ENCODE assay signal across 8 mouse cellular contexts in the genomic region with DNA sequence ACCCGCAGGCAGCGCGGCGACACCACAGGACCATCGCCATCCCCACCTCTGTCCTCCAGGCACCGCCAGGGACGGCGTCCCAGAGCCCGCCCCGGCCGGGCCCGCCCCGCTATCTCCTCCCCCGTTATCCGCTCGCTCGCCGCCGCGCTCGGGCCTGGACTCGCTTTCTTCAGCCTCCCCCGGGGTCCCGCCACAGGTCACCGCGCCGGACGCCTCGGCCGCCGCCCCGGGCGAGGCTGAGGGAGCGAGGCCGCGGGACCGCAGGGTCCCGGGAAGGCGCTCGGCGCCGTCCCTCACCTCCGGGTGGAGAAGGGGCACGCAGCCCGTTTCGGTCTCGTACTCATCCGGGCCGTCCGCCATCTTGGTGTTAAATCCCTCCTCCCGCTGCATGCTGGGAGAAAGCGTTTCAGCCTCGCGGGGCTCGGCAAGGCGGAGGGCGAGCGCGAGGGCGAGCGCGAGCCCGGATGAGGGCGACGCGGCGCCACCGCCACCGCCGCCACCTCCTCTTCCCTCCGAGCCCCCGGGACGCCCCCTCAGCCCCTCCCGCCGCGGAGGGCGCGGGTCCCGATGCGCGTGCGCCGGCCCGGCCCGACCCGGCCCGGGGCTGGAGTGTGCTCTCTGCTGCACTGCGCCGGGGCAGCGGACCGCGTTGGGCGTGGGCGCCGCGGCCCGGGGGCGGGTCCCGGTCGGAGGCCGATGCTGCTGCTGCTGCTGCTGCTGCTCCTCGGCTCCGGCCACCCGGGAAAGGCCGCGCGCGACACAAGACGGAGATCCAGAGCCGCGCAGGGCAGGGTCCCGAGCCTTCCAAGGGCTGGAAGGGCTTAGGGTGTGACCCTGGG. TPM values are rescaled to one million over a fixed set of nuclear protein-coding genes. Genes with fewer than 3 reads are reported as not detected.
DNase-seq lines count a peak whose midpoint lies in the region; ATAC-seq and TF ChIP-seq lines count a peak whose summit lies in the region.

A gene (minus strand): TSS at position 500 of the 839 bp plus-strand sequence.

- TF ChIP-seq POLR2A in liver, adult 2 months (IDR thresholded peaks at IDR 0.05; ENCODE audit: extremely low read depth, insufficient read depth, low read length): peak; percentile 67

- H3K4me3 ChIP-seq in erythroblast, embryonic 14.5 days (replicated peaks): peak within 1 kb of the TSS; percentile 95
- peak within 1 kb of the TSS; percentile 92 for H3K4me3 ChIP-seq in heart, embryonic 11.5 days (ENCODE audit: low read depth, low read length)
- peak within 1 kb of the TSS; percentile 86 for H3K4me3 ChIP-seq in kidney, embryonic 16.5 days (ENCODE audit: low read length)
- peak within 1 kb of the TSS; percentile 95 for H3K4me3 ChIP-seq in liver, adult 2 months (ENCODE audit: insufficient read depth, low read depth, low read length)

- H3K27me3 ChIP-seq in erythroblast, embryonic 14.5 days (ENCODE audit: control insufficient read depth): peaks cover 44% of the 10 kb centered on the region
- H3K27me3 ChIP-seq in heart, embryonic 11.5 days (ENCODE audit: control insufficient read depth, insufficient read depth, low read length): no peaks in the 10 kb centered on the region
- no peaks in the 10 kb centered on the region for H3K27me3 ChIP-seq in kidney, embryonic 16.5 days (ENCODE audit: insufficient read depth, low read length)
- no peaks in the 10 kb centered on the region for H3K27me3 ChIP-seq in liver, adult 2 months (ENCODE audit: control insufficient read depth, insufficient read depth, low read length)

- H3K27ac ChIP-seq in heart, embryonic 11.5 days (ENCODE audit: low read depth, low read length): peak within 1 kb of the TSS; percentile 99
- peak within 1 kb of the TSS; percentile 98 for H3K27ac ChIP-seq in kidney, embryonic 16.5 days (ENCODE audit: low read length)
- H3K27ac ChIP-seq in liver, adult 2 months (replicated peaks; ENCODE audit: insufficient read depth, low read depth, low read length): peak within 1 kb of the TSS; percentile 97

- peak; percentile 92 for DNase-seq in CD4-positive helper T cell, adult 2 months (ENCODE audit: low read depth, low spot score)
- peak; percentile 88 for DNase-seq in brain, embryonic 18.5 days (ENCODE audit: low read depth, low spot score)
- peak; percentile 72 for DNase-seq in liver, adult 2 months (ENCODE audit: extremely low read depth, low read depth, low spot score)
- DNase-seq in spleen, postnatal 36 days (ENCODE audit: low spot score in 2 of 2): peak; percentile 88 to 89

- peak; percentile 92 for ATAC-seq in heart, embryonic 11.5 days (replicated peaks; ENCODE audit: insufficient number of reproducible peaks, low FRiP score, low TSS enrichment)
- peak; percentile 94 for ATAC-seq in kidney, embryonic 16.5 days (ENCODE audit: low FRiP score, low TSS enrichment)
- ATAC-seq in monocyte, adult 5-6 weeks (replicated peaks; ENCODE audit: insufficient number of reproducible peaks, low FRiP score, low TSS enrichment, poor library complexity, severe bottlenecking): peak; percentile 89

- H3K4me1 ChIP-seq in erythroblast, embryonic 14.5 days (ENCODE audit: control insufficient read depth): peaks cover 52% of the 10 kb centered on the region
- H3K4me1 ChIP-seq in heart, embryonic 11.5 days (ENCODE audit: control insufficient read depth, insufficient read depth, low read length): peaks cover 14% of the 10 kb centered on the region
- H3K4me1 ChIP-seq in kidney, embryonic 16.5 days (ENCODE audit: insufficient read depth, low read length): peaks cover 12% of the 10 kb centered on the region
- H3K4me1 ChIP-seq in liver, adult 2 months (ENCODE audit: control insufficient read depth, insufficient read depth, low read length): peaks cover 2% of the 10 kb centered on the region; the same call in 1 of the 2 replicates

- peaks cover 11% of the 10 kb centered on the region; the same call in 1 of the 2 replicates for H3K79me2 ChIP-seq in liver, adult 2 months (ENCODE audit: control insufficient read depth, insufficient read depth, low read length)

- no peaks in the 10 kb centered on the region for H3K36me3 ChIP-seq in erythroblast, embryonic 14.5 days (ENCODE audit: control insufficient read depth)
- no peaks in the 10 kb centered on the region for H3K36me3 ChIP-seq in heart, embryonic 11.5 days (ENCODE audit: control insufficient read depth, insufficient read depth, low read length)
- H3K36me3 ChIP-seq in kidney, embryonic 16.5 days (ENCODE audit: insufficient read depth, low read length): no peaks in the 10 kb centered on the region
- no peaks in the 10 kb centered on the region for H3K36me3 ChIP-seq in liver, adult 2 months (ENCODE audit: control insufficient read depth, insufficient read depth, low read length)

- TF ChIP-seq CTCF in liver, adult 2 months (IDR thresholded peaks at IDR 0.05; ENCODE audit: low read depth, low read length): no peak

- H3K4me2 ChIP-seq in heart, embryonic 11.5 days: peak within 1 kb of the TSS; percentile 88
- H3K4me2 ChIP-seq in kidney, embryonic 16.5 days (replicated peaks; ENCODE audit: low read depth, low read length): peak within 1 kb of the TSS; percentile 81

- H3K9me3 ChIP-seq in erythroblast, embryonic 14.5 days (ENCODE audit: control insufficient read depth, low read length): no peaks in the 10 kb centered on the region
- H3K9me3 ChIP-seq in heart, embryonic 11.5 days (replicated peaks; ENCODE audit: control insufficient read depth, low read length): no peaks in the 10 kb centered on the region
- H3K9me3 ChIP-seq in kidney, embryonic 16.5 days (ENCODE audit: low read length): no peaks in the 10 kb centered on the region

- 1% methylated on average over 90 of the region's 112 CpGs for WGBS in heart, embryonic 11.5 days (ENCODE audit: insufficient replicate concordance)
- 0% methylated on average over 71 of the region's 112 CpGs for WGBS in kidney, embryonic 16.5 days
- under 1% methylated on average over 106 of the region's 112 CpGs for WGBS in liver, adult 2 months

- peak within 1 kb of the TSS; percentile 100 for H3K9ac ChIP-seq in heart, embryonic 11.5 days (ENCODE audit: low read depth, low read length)
- H3K9ac ChIP-seq in kidney, embryonic 16.5 days (replicated peaks; ENCODE audit: low read length): peak within 1 kb of the TSS; percentile 99
- H3K9ac ChIP-seq in liver, adult 2 months (ENCODE audit: low read depth, low read length): peak within 1 kb of the TSS; percentile 98

RNA-seq across cellular contexts. Expression of the gene that starts here (rescaled TPM):
- 0.05 TPM in 1 of 2 replicates, not detected in the other for polyA plus RNA-seq in erythroblast, embryonic 14.5 days (2012)
- polyA plus RNA-seq in heart, embryonic 11.5 days (2014; fragmentation: Nextera tagmentation; extraction: Ambion mirVana): 14.9 and 19.7 TPM in 2 replicates
- polyA plus RNA-seq in kidney, embryonic 16.5 days (2015; fragmentation: Nextera tagmentation; extraction: Ambion mirVana): 28.1 and 30.0 TPM in 2 replicates
- total RNA-seq in liver, adult 2 months (2014; rRNA removed): 17.7 and 20.0 TPM in 2 replicates
- 4.1 and 6.3 TPM in 2 replicates for polyA plus RNA-seq in liver, adult 2 months (2012; rRNA removed)
- total RNA-seq in monocyte, adult 5-6 weeks (2017): 20.4 to 41.9 TPM (median 29.2 TPM) in 3 replicates

Comparison
In these comparisons a context has a peak if more than half of its experiments do, and no peak if none do; other contexts are left out.
1. Peak in every context shown above with its lines: DNase-seq, ATAC-seq, H3K4me3 ChIP-seq and H3K27ac ChIP-seq.